Mouse (Mus musculus): ENCODE data around the gene Amacr. TPM values are rescaled to one million over a fixed set of nuclear protein-coding genes. Genes with fewer than 3 reads are reported as not detected.
"Not testable (repeated sequence)": the region's sequence is repeated elsewhere in the genome, so short reads cannot be mapped to it uniquely, and the experiment has no call there.

The Amacr gene
- total and polyA plus RNA-seq, 3 experiments = 2.7 to 7.5 (median 4.7) TPM

DNA sequence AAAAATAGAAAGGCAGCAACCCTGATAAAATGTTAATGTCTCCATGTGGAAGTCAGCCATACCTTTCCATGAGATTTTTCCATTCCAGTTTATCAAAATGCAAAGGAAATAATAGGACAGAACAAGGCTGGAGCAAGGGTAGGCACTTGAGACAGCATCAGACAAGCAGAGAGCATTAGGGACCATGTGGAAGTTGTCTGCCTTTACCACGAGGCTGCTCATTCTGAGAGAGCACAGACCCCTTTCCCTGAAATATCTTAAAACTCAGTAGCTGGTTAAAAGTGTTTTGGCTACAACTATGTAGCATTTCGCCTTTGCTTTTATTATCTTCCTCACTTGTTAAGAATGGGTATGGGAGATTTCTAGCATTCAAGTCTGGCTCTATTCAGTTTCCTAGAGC is 844 bp upstream of the Amacr start:
- peak overlapping the region; percentile 79; the same call in 1 of the 2 replicates for H3K4me3 ChIP-seq (ENCODE audit: low read depth, low read length)
- TF ChIP-seq GATA2 (IDR thresholded peaks at IDR 0.05; ENCODE audit: borderline replicate concordance, low read depth, low read length) = no peak
- no peak for TF ChIP-seq CTCF (IDR thresholded peaks at IDR 0.05; ENCODE audit: low read depth, low read length)
- TF ChIP-seq GATA1 (IDR thresholded peaks at IDR 0.05; ENCODE audit: borderline replicate concordance, low read length) = no peak
- no peak for TF ChIP-seq POLR2AphosphoS5 (IDR thresholded peaks at IDR 0.05; ENCODE audit: insufficient replicate concordance, low read depth, low read length)
- TF ChIP-seq TAL1 (conservative IDR thresholded peaks at IDR 0.05; ENCODE audit: low read depth, low read length) = no peak

GRCm38 (mm10) chr15:10982064-10982435 is 494 bp downstream of the Amacr start:
- peak overlapping the region; percentile 79 for H3K4me3 ChIP-seq (ENCODE audit: low read depth, low read length)
- no peaks in the 10 kb centered on the region for H3K27me3 ChIP-seq (ENCODE audit: insufficient read depth, low read length)
- peaks cover 12% of the 10 kb centered on the region for H3K4me1 ChIP-seq (ENCODE audit: insufficient read depth, low read depth, low read length)
- ATAC-seq (ENCODE audit: extremely low read depth, insufficient number of reproducible peaks, low FRiP score, poor library complexity, severe bottlenecking) (no peak), DNase-seq (ENCODE audit: low spot score) (no peak)
- no peak for TF ChIP-seq TAL1 (conservative IDR thresholded peaks at IDR 0.05; ENCODE audit: low read depth, low read length)
- no peak for TF ChIP-seq POLR2AphosphoS5 (IDR thresholded peaks at IDR 0.05; ENCODE audit: insufficient replicate concordance, low read depth, low read length)
- TF ChIP-seq GATA1 (IDR thresholded peaks at IDR 0.05; ENCODE audit: borderline replicate concordance, low read length) = no peak
- no peak for TF ChIP-seq CTCF (IDR thresholded peaks at IDR 0.05; ENCODE audit: low read depth, low read length)
- TF ChIP-seq GATA2 (IDR thresholded peaks at IDR 0.05; ENCODE audit: borderline replicate concordance, low read depth, low read length) = no peak
- H3K9me3 ChIP-seq (replicated peaks) = no peaks in the 10 kb centered on the region
- peaks cover 20% of the 10 kb centered on the region for H3K36me3 ChIP-seq (replicated peaks)

More for the DNA sequence above, 844 bp upstream of the Amacr start:
- Histone ChIP-seq H3K4me1 (ENCODE audit: insufficient read depth, low read depth, low read length) (peaks cover 12% of the 10 kb centered on the region), H3K9me3 (replicated peaks) (no peaks in the 10 kb centered on the region), H3K27me3 (ENCODE audit: insufficient read depth, low read length) (no peaks in the 10 kb centered on the region), H3K36me3 (replicated peaks) (peaks cover 7% of the 10 kb centered on the region)
- DNase-seq (ENCODE audit: low spot score) (no peak), ATAC-seq (ENCODE audit: extremely low read depth, insufficient number of reproducible peaks, low FRiP score, poor library complexity, severe bottlenecking) (no peak)

- TF ChIP-seq POLR2AphosphoS5 (IDR thresholded peaks at IDR 0.05; ENCODE audit: insufficient replicate concordance, low read depth, low read length) = no peak
- TF ChIP-seq GATA1 (IDR thresholded peaks at IDR 0.05; ENCODE audit: borderline replicate concordance, low read length) = no peak
- no peak for TF ChIP-seq TAL1 (conservative IDR thresholded peaks at IDR 0.05; ENCODE audit: low read depth, low read length)
- TF ChIP-seq GATA2 (IDR thresholded peaks at IDR 0.05; ENCODE audit: borderline replicate concordance, low read depth, low read length) = no peak
- no peak for TF ChIP-seq CTCF (IDR thresholded peaks at IDR 0.05; ENCODE audit: low read depth, low read length)
- no peak for ATAC-seq (ENCODE audit: extremely low read depth, insufficient number of reproducible peaks, low FRiP score, poor library complexity, severe bottlenecking)
- Histone ChIP-seq H3K4me1 (ENCODE audit: insufficient read depth, low read depth, low read length) (peaks cover 9% of the 10 kb centered on the region), H3K4me3 (ENCODE audit: low read depth, low read length) (no peak overlapping the region), H3K36me3 (replicated peaks) (peaks cover 42% of the 10 kb centered on the region), H3K9me3 (replicated peaks) (no peaks in the 10 kb centered on the region), H3K27me3 (ENCODE audit: insufficient read depth, low read length) (no peaks in the 10 kb centered on the region)
- DNase-seq (ENCODE audit: low spot score) = no peak
These were observed 4.2 kb downstream of the Amacr start for GRCm38 (mm10) chr15:10985756-10986155.

GRCm38 (mm10) chr15:10986477-10986876 is 4.9 kb downstream of the Amacr start:
- H3K9me3 ChIP-seq (replicated peaks); H3K4me3 ChIP-seq (ENCODE audit: low read depth, low read length); H3K4me1 ChIP-seq (ENCODE audit: insufficient read depth, low read depth, low read length); DNase-seq (ENCODE audit: low spot score); ATAC-seq (ENCODE audit: extremely low read depth, insufficient number of reproducible peaks, low FRiP score, poor library complexity, severe bottlenecking); H3K27me3 ChIP-seq (ENCODE audit: insufficient read depth, low read length): not testable (repeated sequence)
- peaks cover 43% of the 10 kb centered on the region for H3K36me3 ChIP-seq (replicated peaks)

DNA sequence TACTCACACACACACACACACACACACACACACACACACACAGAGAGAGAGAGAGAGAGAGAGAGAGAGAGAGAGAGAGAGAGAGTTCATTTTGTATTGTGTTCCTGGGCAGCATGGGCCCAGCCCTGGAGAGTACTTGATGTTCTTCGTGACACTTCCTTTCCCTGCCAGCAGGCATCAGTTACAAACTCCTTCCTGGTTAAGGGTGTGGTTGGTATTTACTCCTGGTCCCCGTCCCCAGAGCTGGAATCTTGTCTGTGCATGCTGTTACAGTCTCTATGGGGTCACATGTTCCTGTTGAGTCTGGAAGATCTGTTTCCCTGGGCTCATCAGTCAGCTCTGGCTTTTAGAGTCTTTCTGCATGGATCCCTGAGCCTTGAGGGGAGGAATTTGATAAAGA is 8.9 kb downstream of the Amacr start:
- DNase-seq (ENCODE audit: low spot score) (no peak), ATAC-seq (ENCODE audit: extremely low read depth, insufficient number of reproducible peaks, low FRiP score, poor library complexity, severe bottlenecking) (no peak)
- Histone ChIP-seq H3K4me3 (ENCODE audit: low read depth, low read length) (no peak overlapping the region), H3K4me1 (ENCODE audit: insufficient read depth, low read depth, low read length) (no peaks in the 10 kb centered on the region), H3K9me3 (replicated peaks) (no peaks in the 10 kb centered on the region), H3K27me3 (ENCODE audit: insufficient read depth, low read length) (no peaks in the 10 kb centered on the region), H3K36me3 (replicated peaks) (peaks cover 42% of the 10 kb centered on the region)
- TF ChIP-seq POLR2AphosphoS5 (IDR thresholded peaks at IDR 0.05; ENCODE audit: insufficient replicate concordance, low read depth, low read length) (no peak), CTCF (IDR thresholded peaks at IDR 0.05; ENCODE audit: low read depth, low read length) (no peak), TAL1 (conservative IDR thresholded peaks at IDR 0.05; ENCODE audit: low read depth, low read length) (no peak), GATA2 (IDR thresholded peaks at IDR 0.05; ENCODE audit: borderline replicate concordance, low read depth, low read length) (no peak), GATA1 (IDR thresholded peaks at IDR 0.05; ENCODE audit: borderline replicate concordance, low read length) (no peak)

DNA sequence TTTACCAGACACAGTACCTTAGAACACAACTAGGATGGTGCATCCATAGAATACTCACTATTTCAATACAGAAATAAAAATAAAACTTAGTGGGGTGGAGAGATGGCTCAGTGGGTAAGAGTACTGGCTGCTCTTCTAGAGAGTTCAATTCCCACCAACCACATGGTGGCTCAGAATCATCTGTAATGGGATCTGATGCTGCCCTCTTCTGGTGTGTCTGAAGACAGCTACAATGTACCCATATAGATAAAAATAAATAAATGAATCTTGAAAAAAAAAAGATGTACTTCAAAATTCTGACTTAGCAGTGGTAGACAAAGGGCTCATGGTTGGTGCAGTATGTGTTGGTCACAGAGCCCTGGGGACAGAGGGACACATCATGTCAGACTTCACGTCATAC is 10.0 kb downstream of the Amacr start:
- Histone ChIP-seq H3K4me1 (ENCODE audit: insufficient read depth, low read depth, low read length) (no peaks in the 10 kb centered on the region), H3K27me3 (ENCODE audit: insufficient read depth, low read length) (no peaks in the 10 kb centered on the region), H3K4me3 (ENCODE audit: low read depth, low read length) (no peak overlapping the region), H3K9me3 (replicated peaks) (no peaks in the 10 kb centered on the region), H3K36me3 (replicated peaks) (peaks cover 40% of the 10 kb centered on the region)
- ATAC-seq (ENCODE audit: extremely low read depth, insufficient number of reproducible peaks, low FRiP score, poor library complexity, severe bottlenecking) (no peak), DNase-seq (ENCODE audit: low spot score) (no peak)
- TF ChIP-seq TAL1 (conservative IDR thresholded peaks at IDR 0.05; ENCODE audit: low read depth, low read length) = no peak
- TF ChIP-seq GATA1 (IDR thresholded peaks at IDR 0.05; ENCODE audit: borderline replicate concordance, low read length) = no peak
- no peak for TF ChIP-seq CTCF (IDR thresholded peaks at IDR 0.05; ENCODE audit: low read depth, low read length)

DNA sequence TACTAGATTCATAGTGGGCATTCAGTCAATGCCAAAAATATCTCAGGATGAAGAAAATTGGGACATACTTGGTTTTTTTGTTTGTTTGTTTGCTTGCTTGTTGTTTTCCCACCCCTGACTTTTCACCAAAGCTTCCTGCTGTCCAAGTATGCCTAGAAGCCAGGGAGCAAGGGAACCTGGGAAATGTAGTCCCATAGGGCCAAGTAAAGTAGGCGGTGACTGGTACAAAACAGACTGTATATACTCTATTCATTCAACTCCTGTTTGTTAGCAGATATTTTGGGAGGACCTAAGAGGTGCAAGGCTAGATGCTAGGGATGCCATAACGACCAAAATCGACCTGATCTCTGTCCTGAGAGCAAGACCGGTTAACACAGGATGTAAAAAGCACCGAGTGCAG is 18.3 kb downstream of the Amacr start:
- Histone ChIP-seq H3K27me3 (ENCODE audit: insufficient read depth, low read length) (peaks cover 6% of the 10 kb centered on the region; the same call in 1 of the 2 replicates), H3K4me3 (ENCODE audit: low read depth, low read length) (no peak overlapping the region), H3K36me3 (replicated peaks) (peaks cover 11% of the 10 kb centered on the region), H3K4me1 (ENCODE audit: insufficient read depth, low read depth, low read length) (no peaks in the 10 kb centered on the region), H3K9me3 (replicated peaks) (no peaks in the 10 kb centered on the region)
- ATAC-seq (ENCODE audit: extremely low read depth, insufficient number of reproducible peaks, low FRiP score, poor library complexity, severe bottlenecking) (no peak), DNase-seq (ENCODE audit: low spot score) (no peak)
- TF ChIP-seq GATA2 (IDR thresholded peaks at IDR 0.05; ENCODE audit: borderline replicate concordance, low read depth, low read length) (no peak), GATA1 (IDR thresholded peaks at IDR 0.05; ENCODE audit: borderline replicate concordance, low read length) (no peak), TAL1 (conservative IDR thresholded peaks at IDR 0.05; ENCODE audit: low read depth, low read length) (no peak), CTCF (IDR thresholded peaks at IDR 0.05; ENCODE audit: low read depth, low read length) (no peak), POLR2AphosphoS5 (IDR thresholded peaks at IDR 0.05; ENCODE audit: insufficient replicate concordance, low read depth, low read length) (no peak)

Measured in G1E (cell line).